Mouse (Mus musculus): ENCODE results near the gene Dock1.

DNA sequence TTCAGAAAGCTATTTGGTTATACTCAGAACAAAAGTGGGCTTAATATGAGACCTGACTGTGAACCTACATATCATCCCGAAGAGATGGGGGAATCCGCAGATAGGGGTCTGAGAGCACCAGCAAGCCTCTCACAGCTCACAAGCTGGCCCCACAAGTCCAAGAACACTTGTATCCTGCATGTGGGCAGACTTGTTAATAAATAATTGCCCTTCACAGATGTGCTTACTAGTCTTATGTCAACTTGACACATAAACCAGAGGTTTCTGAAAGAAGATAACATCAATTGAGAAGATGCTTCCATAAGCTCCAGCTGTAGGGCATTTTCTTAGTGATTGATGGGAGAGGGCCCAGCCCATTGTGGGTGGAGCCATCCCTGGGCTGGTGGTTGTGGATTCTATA lies 379.0 kb downstream of the Dock1 start:
- TF ChIP-seq POLR2A (IDR thresholded peaks at IDR 0.05; ENCODE audit: insufficient read depth, low read length) = no peak
- TF ChIP-seq CTCF (IDR thresholded peaks at IDR 0.05; ENCODE audit: low read depth, low read length) = no peak
